Mouse (Mus musculus): ENCODE data around the gene Egfr.

GRCm38 (mm10) chr11:16842924-16843323, 90.9 kb downstream of the Egfr start:
- TF ChIP-seq POLR2A (IDR thresholded peaks at IDR 0.05; ENCODE audit: insufficient read length, low read depth) (no peak), MYOG (IDR thresholded peaks at IDR 0.05; ENCODE audit: control insufficient read depth in 1 of 3, insufficient read depth in 1 of 3, insufficient read length in 2 of 3, low read depth in 2 of 3) (no peak), USF1 (IDR thresholded peaks at IDR 0.05; ENCODE audit: low read depth) (no peak), TCF12 (IDR thresholded peaks at IDR 0.05; ENCODE audit: insufficient read depth, poor library complexity, severe bottlenecking) (no peak)

All from myocyte (in vitro differentiated cells).